Mouse (Mus musculus) adipocyte (in vitro differentiated cells): ENCODE results near the gene Dstyk.
"Not testable (repeated sequence)": the region's sequence is repeated elsewhere in the genome, so short reads cannot be mapped to it uniquely, and the experiment has no call there.

Experiments
- DNase-seq: peaks from one replicate; pipeline ENCODE4 v3.0.0-alpha.2; 2016; ENCODE audit warnings: low spot score

Gene Dstyk

DNA sequence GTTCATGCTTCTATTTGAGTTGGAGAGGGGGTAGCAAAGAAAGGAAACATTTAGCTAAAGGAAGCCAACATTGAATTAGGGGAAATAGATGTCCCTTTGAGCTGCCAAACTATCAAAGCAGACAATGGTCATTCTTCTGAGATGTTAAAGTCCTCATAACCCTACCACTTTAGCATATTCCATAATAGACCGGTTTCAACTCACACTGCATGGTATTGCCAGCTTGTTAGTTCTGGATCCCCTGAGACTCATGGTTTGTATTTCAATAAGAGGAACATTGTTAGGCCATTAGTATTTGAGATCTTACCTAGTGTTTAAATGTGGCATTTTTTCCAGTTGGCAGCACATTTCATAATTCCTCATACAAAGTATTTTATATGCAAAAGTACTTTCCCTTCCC, 19.6 kb downstream of the Dstyk start:
- DNase-seq = no peak

DNA sequence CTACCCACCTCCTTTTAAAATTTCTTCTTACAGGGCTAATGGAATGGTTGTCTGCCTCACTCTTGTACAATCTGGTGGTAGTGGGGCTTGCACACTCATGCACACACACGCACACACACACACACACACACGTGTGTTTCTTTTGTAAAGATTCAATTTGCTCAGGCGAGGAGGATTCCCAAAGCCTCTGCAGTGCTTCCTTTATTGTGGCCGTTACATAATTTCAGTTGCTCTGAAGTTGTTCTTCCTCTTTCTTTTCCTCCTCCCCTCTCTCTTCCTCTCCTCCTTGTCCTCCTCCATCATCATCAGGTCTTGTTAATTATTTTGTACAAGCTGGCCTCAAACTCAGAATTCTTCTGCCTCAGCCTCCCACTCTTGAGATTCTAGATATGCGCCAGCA, 20.0 kb downstream of the Dstyk start:
- no peak for DNase-seq

DNA sequence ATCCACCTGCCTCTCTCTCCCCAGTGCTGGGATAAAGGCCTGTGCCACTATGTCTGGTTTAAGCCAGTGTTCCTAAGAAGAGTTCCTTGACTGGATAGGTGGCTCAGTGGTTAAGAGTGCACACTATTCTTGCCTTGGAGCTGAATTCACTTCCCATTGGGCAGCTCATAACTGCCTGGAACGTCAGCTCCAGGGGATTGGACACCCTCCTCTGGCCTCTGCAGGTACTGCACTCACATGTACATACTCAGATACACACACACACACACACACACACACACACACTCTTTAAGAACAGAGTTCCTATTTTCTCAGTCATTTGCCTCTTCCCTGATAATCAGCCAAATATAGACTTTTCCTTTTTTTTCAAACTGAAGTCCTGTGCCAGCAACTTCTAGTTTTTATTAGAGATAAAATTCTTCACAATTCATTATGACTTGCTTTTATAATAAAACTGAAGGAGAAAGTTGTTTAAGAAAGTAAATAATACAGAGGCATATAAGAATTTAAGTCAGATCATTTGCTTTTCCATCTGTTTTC, 23.6 kb downstream of the Dstyk start:
- no peak for DNase-seq

DNA sequence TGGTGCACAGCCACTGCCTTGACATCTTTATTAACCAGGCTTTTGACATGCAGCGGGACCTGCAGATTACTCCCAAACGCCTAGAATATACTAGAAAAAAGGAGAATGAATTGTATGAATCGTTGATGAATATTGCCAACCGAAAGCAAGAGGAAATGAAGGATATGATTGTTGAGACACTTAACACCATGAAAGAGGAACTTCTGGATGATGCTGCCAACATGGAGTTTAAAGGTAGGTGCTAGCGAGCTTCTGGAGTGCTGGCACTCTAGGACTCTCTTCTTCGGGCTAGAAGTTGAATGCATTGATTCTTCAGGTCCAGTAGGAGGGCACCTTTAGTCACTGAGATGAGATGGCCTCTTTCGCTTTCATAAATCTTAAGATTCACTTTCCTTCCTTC, 32.4 kb downstream of the Dstyk start:
- DNase-seq = no peak

DNA sequence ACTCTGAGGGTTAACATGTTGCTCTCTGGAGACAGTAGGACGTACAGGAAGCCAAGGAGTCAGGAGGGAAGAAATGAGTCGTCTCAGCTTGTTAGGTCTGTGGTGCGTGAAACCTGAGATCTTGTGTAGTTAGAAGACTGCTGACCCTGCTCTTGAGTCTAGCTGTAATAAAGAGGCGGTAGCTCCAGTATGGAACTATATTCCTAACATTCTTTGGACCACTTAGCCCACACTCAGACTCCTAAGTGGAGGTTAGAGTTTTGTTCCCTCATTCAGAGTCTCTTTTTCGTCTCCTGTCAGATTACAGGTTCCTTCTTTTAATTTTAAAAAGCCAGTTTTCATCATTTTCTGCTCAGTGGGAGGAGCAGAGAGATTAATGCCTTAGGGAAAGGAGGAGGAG, 47.3 kb downstream of the Dstyk start:
- no peak for DNase-seq

GRCm38 (mm10) chr1:132468926-132469325, 51.6 kb downstream of the Dstyk start:
- DNase-seq = peak; percentile 39

DNA sequence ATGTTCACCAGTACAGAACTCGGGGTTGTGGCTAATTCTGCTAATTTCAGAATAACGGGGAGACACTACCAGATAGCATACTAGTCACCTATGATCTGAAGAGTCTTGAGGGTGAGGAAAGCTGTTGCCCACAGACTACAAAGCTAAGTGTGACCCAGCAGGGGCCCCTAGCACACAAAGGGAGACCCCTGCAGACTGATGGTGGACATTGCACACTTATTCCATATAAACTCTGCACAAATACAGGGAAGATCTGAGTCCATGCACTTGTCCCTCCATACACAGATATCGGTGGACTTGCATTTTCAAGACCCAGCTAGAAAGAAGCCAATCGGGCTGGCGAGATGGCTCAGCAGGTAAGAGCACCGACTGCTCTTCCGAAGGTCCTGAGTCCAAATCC, 52.2 kb downstream of the Dstyk start:
- DNase-seq = no peak

- not testable (repeated sequence) for DNase-seq
These were observed 52.7 kb downstream of the Dstyk start for GRCm38 (mm10) chr1:132470031-132470430.

DNA sequence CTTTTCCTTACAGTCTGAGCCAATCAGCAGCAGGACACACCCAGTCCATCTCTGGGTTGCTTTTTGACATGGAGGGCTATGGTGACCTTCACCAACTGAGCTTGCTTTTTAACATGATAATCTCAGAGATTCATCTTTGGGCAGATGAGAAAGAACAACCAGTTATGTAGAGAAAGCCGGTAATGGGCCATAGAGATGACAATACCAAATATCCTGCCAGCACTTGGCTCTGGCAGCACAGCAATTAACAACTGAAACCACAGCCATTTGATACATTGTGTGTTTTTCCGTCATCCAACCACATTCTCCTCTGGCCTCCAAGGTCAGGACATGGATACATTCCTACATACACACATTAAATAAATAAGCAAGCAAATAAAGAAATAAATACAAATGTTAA, 53.7 kb downstream of the Dstyk start:
- DNase-seq = no peak

GRCm38 (mm10) chr1:132471499-132471898, 54.1 kb downstream of the Dstyk start:
- no peak for DNase-seq

DNA sequence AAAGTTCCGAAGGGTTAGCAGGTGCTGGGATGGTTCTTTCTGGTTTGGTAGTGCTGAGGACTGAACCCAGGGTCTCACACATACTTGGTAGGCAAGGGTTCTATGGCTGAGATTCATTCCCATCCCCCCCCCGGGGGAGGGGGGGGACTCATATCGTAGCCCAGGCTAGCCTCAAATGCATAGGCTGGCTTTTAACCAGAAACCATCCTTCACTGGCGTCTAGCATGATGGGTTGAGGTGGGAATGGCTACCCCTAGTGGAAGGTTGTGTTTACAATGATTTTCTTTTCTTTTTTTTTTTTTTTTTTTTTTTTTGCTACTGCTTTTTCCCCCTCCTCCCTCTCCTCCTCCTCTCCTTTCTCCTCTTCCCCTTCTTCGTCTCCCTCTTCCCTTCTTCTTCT, 55.2 kb downstream of the Dstyk start:
- DNase-seq = no peak

DNA sequence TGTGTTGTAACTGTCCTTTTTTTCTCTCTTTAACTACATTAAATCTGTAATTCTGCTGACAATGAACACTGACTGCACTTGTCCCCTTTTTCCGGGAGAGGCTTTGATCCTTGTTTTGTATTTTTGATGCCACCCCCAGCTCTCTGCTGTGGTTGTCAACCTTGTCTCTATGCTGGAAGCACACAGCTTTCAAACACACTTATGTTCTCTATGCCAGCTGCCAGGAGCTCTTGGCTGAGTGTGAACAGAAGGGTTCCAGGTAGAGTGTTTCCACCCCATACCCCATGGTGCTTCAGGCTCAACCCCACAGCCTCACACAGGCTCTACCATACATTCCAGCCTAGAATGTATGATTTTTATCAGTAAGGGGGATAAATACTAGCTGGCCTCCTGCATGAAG, 57.1 kb downstream of the Dstyk start:
- no peak for DNase-seq

GRCm38 (mm10) chr1:132476575-132476927, 59.2 kb downstream of the Dstyk start:
- DNase-seq = no peak

- peak; percentile 91 for DNase-seq
These were observed 59.8 kb downstream of the Dstyk start, which contains the start of gene Rbbp5 for GRCm38 (mm10) chr1:132476928-132477691. TSS of gene Rbbp5 (plus strand) at chr1:132477365.

DNA sequence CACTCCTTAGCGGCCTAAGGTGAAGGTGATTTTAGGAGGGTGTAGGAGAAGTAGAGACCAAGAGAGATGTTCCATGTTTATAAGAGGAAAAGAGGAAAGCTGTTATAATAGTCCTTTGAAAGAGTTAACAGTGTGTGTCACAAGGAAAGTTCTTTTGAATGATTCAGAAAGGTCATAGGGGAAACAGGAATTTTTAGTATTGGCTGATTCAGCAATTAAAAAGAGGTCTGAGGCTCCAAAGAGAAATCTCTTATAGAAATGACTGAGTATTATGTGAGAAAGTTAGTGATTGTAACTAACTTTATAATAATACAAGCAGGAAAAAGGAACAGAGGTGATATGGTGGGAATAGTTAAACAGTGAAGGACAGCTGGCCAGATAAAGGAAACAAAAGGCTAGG, 62.1 kb downstream of the Dstyk start:
- DNase-seq = no peak

- DNase-seq = no peak
These were observed 64.3 kb downstream of the Dstyk start for GRCm38 (mm10) chr1:132481619-132482018.

DNA sequence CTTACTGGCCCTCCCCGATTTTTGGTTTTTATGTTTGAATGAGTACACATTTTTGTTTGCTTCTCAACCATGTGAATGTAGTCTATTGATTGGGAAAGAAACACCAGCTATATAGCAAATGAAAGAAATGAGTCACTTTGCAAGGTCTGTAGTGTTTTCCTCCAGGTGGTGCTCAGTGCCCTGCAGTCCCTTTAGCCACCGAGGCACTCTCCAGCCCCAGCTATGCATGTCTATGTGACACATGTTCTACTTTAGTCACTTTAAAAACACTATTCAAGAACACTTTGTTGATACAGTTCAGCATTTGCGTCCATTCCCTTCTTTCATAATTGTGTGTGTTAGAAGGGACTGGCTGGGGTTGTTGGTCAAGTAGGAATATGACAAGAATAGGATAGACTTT, 65.9 kb downstream of the Dstyk start:
- DNase-seq = no peak

GRCm38 (mm10) chr1:132483759-132484158, 66.4 kb downstream of the Dstyk start:
- DNase-seq = no peak

- DNase-seq = no peak
These were observed 83.2 kb downstream of the Dstyk start for GRCm38 (mm10) chr1:132500535-132500934.

DNA sequence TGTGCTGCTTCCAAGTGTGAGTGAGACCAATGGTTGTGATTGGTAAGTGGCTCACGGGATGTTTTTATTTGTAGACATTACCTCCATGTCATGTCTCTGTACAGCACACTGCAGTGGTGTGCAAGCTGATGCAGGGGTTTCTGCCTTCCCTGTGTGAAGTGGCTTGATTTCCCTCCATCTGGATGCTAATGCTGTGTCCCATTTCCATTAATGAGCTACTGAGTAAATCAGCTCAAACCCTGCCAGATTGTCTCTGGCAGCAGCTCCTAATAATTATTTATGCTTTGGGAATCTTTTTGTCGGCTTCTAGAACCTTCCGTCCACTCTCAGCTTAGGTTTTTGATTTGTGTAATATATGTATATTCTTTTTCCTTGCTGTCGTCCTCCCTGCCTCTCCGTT, 87.8 kb downstream of the Dstyk start:
- DNase-seq = no peak

GRCm38 (mm10) chr1:132506058-132506457, 88.7 kb downstream of the Dstyk start, which contains the start of gene Tmem81:
TSS of gene Tmem81 (plus strand) at chr1:132506230.
- no peak for DNase-seq

GRCm38 (mm10) chr1:132506656-132507055, 89.3 kb downstream of the Dstyk start:
- DNase-seq = no peak

DNA sequence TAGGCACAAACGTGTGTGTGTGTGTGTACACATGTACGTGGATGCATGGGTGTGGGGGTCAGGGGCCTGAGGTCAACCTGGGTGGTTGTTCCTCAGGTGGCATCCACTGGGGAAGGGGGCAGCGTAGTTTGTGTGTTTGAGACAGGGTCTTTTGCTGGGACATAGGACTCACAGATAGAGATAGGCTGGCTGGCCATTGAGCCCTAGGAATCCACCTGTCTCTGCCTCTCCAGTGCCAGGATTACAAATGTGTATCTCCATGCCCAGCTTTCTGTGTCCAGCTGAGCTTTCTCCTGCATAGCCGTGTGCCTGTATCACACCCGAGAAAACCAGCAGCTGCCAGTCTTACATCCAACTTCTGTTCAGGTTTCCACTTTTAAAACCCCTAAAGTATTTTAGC, 92.4 kb downstream of the Dstyk start:
- DNase-seq = no peak

GRCm38 (mm10) chr1:132511521-132511920, 94.2 kb downstream of the Dstyk start:
- no peak for DNase-seq
